Mouse (Mus musculus): ENCODE results near the gene Foxo3.

Foxo3 gene

DNA sequence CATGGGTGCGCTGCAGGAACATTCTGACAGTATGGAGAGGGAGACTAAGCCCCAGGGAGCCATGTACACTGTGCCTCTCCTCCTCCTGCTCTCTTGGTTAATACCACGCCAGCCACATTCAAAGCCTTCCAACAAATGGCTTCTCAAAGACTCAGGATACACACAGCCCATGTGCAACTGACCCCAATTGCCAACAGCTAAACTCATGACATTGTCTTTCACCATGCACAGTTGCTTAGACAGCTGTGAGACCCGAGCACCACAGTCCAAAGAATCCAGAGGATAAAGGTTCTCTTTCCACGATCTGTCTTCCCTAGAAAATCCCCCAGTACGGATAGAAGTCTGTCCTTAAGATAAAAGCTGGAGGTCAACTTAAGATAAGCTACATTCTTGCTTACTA lies 27.9 kb downstream of the Foxo3 start:
- DNase-seq (ENCODE audit: low spot score): no peak

DNA sequence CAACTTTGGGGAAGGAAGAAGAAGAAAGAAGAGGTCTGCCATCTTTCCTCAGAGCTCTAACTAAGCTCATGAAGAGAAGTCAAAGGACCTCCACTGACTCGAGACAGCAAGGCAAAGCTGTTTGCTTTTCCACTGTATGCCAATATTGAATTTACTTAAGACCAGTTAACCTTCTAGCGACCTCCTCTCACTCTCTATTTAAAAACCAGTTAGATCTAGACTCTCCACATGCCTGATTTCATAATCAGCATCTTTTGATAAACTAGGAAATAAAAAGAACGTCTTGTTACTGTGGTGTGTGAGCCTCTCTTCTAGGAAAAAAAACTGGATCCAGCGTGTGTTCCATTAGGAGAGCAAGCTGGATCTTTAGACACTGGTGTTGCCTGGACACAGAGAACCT lies 28.4 kb downstream of the Foxo3 start:
- DNase-seq (ENCODE audit: low spot score): no peak

DNA sequence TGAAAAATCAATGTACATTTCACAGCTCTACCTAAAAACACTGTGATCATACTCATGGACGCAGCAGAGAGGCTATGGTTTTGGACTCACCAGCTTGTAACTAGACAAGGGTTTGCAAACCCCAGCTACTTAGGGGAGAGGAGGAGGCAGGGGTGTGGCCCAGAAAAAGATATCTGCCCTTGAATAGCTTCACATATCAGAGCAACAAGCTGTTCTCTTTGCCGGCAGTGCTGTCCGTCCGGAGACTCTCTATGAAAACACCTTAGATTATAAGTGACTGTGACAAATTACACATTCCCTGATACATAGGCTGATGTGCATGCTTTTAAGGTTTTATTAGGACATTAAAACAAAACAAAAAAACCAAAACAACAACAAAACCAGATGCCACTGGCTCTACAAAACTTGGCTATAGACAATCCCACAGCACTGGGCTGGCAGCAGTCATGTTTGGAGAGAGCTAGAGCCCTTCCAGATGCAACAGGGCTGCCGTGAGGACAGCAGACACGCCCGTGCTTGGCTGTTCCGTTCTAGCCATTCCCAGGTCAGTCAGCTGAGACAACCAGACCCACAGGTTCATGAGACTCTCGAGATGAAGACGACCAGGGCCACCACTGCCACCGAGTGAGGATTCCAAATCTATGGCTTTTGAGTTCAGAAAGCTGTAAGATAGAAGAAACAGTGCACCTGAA lies 29.3 kb downstream of the Foxo3 start:
- DNase-seq (ENCODE audit: low spot score): no peak

DNA sequence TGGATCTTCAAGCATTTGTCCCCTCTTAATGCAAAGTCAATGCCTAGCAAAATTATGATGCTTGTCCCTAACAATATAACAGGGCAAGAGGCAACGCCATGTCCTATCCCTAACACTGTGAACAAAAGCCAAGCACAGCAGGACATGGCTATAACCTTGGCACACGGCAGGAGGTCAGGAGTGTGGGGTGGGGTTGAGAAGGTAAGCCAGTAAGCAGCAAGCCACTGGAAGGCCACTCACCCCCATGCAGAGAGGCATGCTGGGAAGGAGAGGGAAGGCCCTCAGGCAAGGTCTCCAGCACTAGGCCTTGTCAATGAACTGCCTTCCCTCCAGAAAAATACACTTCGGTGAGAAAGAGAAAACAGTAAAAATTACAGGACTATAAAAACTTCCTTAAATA lies 30.1 kb downstream of the Foxo3 start:
- no peak for DNase-seq (ENCODE audit: low spot score)

DNA sequence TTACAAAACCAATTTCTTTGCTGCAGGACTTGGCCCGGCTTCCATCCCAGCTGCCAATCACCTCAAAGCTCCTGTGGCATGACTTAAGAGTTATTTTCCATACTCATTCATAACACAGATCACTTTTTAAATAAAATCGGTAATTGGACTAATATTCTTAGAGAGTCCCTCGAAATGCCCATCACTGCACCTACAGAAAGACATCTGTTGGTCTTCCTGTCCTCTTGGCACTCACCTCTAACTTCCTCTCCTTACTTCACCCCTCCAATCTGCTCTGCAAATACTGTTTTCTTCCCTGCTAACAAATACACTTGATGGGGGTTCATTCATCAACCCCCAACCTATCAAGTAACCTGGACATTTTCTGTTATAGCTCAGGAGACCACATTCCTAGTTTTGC lies 30.9 kb downstream of the Foxo3 start:
- no peak for DNase-seq (ENCODE audit: low spot score)

DNA sequence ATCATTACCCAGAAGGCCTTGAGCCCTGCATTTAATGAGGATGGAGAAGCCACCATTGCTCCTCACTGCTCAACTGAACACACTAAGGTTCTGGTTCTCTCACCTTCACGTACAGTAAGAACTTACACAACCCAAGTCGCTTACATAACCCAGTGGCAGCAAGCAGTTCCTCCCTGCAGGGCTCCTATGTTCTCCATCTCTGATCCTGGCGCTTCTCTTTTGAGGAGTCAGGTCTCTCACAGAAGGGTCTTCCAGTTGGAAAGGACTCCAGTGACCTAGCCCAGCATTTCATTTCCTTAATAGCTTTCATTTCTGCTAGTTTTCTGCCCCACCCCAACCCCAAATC lies 31.3 kb downstream of the Foxo3 start:
- DNase-seq (ENCODE audit: low spot score): no peak

DNA sequence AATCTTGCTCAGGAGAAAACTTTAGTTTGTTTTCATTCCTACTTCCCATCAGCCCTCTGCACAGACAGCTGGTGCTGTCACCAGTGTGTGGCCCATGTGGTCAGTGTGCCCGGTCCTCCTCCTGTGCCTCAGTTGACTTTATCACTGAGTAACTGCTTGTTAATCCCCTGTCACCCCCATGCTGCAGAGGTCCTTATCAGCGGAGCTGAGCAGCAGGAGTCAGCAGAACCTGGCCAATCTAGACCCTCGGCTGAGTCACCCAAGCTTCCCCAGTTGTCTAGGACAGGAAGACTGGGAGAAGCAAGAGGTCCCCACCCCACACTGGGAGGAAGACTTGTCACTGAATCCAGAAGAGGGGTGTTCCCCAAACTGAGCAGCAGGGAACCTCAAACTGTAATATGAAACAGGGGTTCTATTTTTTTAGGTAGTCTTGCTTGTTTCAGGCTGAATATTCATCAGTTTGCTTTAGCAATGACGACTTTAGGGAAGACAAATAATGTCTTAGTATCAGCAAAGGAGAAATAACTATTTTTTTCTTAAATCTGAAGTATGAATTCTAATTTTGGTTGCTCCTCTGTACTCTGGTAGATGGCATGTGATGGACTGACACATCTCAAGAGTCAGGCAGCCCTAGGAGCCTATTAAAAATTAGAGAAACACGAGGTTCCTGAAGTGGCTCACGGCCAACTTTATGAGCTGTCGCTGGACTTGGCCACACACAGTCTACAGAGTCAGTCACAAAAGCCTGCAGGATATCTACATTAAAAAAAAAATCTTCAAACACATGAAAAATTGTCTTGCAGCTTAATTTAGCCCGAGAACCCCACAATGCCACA lies 31.9 kb downstream of the Foxo3 start:
- DNase-seq (ENCODE audit: low spot score): no peak

DNA sequence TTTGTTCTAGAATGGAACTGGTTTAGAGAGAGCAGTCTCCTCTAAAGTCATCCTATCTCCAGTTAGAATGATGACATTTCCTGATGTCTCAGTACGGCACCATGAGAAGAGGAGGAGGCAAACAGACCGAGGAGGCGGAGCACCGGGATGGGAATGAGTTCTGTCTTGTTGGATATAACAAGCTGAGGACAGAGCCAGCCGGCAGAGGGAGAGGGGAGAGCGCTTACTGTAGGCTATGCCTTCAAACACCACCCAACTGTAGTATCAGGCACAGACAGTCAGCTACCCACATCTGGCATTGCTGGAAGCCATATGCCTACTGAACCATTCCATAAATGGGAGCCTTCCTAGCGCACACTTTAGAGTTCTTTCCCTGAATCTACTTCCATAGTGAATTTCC lies 32.6 kb downstream of the Foxo3 start:
- no peak for DNase-seq (ENCODE audit: low spot score)

DNA sequence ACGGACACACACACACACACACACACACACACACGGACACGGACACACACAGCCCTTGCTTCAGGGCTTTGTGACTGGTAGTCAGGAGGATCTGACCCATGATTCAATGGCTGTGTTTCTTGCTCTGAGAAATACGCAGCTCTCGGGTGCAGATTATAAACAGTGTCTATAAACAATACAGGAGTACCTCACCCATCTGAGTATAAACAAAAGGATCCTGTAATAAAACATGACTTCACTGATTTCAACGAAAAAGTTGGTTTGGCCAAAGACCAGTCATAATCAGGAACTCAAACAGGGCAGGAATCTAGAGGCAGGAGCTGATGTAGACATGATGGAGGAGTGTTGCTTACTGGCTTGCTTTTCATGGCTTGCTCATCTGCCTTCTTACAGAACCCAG lies 34.1 kb downstream of the Foxo3 start:
- DNase-seq (ENCODE audit: low spot score): no peak

DNA sequence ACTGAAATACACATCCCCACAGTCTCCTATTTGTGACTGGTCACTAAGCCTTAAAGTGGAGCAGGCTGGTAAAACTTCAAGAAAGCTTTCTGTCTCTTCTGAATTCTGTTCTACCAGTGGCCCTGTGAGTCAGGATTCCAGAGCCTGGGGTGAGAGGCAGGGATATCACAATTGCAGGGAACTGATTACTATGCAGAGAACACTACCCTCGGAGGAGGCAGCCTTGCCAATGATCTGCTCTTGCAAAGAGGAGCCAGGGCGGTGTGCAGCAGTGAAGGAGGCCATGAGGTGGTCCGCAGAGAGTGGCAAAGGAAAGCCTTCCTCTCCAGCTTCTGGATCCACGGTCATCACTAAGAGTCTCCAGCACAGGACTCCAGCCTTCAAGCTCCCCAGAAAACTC lies 34.8 kb downstream of the Foxo3 start:
- DNase-seq (ENCODE audit: low spot score): no peak

DNA sequence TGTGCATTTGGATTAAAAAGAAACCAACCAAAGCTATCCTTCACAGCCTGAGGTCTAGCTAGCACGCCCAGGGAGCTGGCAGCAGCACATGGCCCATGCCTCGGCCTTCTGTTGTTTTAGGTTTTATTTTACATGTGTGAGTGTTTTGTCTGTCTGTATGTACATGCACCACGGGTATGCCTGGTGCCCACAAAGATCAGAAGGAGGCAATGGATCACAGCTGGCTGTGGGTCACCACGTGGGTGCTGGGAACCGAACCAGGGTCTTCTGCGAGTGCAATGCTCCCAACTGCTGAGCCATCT lies 36.8 kb downstream of the Foxo3 start:
- DNase-seq (ENCODE audit: low spot score): no peak

DNA sequence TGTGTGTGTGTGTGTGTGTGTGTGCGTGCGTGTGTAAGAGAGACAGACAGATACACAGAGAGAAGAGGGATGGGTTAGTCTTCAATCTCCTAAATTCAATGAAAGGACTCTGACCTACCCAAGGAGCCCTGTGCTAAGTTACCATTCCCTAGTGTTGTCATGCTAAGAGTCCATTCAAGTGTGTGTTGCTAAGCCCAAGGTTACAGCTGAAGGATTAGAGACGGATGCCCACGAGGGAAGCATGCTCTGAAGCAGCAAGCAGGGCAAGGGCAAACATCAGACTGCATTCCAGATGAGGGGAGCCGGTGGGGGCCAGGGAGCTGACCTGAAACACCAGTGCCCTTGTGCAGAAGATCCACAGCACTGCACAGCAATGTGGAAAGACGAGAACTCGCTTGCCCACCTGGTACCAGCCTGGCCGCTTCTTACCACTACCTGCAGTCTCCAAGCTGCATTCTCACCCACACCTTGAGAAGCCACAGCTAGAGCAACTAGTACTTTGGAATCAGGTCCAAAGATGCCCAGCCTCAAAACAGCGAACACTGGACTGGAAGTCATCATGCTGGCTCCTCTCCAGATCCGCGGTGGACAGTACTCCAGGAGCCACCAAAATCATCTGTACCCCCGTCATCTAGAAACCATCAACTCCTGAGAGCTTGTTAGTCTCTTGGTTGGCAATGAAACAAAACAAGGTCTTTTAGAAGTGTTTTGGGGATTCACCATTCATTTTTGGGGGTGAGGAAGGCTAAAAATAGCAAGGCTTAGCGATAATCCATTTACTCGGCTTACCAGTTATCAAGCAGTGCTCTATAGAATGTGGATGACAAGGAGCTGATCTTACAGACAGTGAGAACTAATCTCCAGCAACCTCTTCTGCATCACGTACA lies 37.4 kb downstream of the Foxo3 start:
- no peak for DNase-seq (ENCODE audit: low spot score)

DNA sequence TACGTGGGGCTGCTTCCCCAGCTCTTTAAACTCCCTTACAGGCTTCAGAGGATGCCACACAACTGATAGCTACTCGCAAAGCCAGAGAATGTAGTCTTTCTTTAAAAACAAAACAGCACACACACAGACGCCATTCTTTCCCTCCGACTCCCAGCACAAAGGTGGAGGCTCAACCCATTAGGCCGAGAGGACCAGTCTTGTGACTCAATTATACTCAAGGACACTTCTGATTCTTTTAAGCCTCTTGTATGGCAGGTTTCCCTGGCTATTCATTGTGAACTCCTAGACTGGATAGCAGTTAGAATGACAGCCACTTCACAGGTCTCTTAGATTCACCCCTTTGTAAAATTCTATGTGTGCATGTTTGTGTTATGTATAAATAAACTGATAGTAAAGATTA lies 38.3 kb downstream of the Foxo3 start:
- no peak for DNase-seq (ENCODE audit: low spot score)

DNA sequence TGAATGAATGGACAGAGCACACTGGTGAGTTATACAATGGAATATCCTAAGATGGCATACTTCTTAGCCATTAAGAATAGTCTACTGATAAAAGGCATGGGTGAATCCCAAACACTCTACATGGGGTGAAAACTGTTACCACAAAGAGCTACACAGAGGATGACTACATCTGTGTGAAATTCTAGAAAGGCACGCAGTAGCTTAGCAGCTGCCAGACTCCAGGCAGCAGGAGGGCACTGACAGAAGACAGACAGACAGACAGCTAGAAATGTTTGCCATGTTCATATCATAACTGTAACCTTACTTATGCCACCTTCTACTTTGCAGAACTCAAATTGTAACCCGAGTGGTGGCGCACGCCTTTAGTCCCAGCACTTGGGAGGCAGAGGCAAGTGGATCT lies 39.0 kb downstream of the Foxo3 start:
- DNase-seq (ENCODE audit: low spot score): no peak

DNA sequence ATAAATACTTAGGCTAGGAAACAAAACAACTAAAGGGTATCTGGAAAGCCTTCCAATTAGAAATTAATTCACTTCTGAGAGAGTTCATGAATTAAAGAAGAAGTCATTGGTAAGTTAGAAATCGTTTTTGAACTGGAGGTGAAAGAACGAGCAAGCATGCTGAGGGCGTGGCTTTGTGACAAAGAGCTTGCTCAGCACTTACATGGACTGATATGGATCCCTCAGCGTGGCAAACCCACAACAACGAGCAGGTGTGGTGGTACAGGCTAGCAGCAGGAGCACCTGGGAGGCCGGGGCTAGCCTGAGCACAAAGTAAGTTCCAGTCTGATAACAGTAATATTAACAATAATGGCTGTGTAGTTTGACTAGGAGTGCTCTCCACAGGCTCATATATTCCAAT lies 41.2 kb downstream of the Foxo3 start:
- no peak for DNase-seq (ENCODE audit: low spot score)

DNA sequence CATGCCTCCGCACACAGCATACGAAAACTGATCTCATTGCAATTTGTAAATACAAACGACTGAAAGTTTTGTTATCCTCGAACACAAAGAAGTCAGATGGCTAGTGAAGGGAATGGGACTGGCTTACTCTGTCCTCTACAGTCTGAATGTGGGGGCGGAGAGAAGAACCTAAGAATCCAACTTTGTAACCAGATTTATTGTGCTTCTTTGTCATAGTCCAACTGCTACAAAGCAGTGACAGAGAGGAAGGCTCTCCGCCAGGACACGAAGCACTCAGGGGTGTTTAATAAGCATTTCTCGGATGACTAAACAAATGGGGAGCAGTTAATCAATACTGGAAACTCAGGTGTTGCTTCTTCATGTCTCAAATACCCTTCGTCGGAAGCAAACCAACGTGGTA lies 43.6 kb downstream of the Foxo3 start:
- DNase-seq (ENCODE audit: low spot score): no peak

DNA sequence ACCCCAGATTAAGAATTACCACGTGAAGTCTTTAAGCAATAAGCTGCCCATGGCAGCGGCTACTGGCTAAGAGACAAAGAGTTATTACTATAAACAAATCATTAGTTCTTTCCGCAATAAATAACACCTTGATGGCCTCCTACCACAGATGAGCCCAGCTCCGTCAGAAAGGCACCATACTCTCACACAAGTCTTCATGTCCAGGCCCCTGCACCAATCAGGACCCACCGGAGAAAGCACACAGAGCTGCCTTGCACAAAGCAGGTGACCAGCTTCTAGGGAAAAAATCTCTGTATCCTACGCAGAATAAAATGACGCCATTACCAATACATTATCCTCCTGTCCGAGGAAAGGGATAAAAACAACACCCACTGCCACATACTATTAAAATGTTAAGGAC lies 44.7 kb downstream of the Foxo3 start:
- DNase-seq (ENCODE audit: low spot score): no peak

DNA sequence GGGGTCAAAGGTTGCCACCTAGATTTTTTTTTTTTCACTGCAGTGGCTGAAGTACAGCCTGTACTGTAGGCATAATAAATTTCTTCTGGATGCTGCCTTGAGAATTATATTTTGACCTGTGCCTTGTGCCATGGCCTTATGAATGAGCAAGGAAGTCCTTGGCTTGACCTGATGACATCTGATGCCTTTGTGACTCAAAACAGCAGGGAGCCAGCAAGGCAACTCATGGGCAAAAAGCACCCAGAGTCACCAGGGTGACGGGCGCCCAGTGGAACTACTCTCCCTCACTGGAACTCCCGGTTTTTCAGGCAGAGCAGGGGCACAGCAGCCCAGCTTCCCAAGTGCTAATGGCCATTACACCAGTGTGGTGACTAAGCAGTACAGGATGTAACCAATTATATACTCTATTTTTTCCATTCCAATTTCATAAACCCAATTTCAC lies 45.4 kb downstream of the Foxo3 start:
- DNase-seq (ENCODE audit: low spot score): no peak

DNA sequence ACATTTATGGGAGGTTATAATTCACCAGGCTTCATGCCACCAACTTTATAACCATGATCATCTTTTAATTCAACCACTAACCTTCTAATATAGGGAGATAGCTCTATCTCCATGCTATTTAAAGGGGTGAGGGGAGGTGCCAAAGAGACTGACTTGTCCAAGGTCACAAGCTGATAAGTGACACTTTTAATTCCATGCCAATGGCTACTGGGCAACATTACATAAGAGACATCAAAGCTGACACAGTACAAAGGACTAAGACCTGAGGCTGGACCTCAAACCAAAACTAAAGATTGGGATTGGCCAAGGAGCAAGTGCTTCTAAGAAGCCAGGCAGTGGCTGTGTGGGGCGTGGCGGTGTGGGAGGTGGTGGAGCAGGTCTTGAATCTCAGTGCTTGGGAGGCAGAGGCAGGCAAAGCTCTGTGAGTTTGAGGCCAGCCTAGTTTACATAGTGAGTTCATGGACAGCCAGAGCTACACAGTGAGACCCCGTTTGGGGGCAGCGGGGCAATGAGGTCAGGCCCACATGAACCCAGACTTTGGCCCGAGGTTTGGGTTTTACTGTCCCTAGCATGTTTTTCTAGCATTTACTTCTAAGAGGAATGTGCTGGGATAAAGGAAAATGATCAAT lies 46.0 kb downstream of the Foxo3 start:
- DNase-seq (ENCODE audit: low spot score): no peak

DNA sequence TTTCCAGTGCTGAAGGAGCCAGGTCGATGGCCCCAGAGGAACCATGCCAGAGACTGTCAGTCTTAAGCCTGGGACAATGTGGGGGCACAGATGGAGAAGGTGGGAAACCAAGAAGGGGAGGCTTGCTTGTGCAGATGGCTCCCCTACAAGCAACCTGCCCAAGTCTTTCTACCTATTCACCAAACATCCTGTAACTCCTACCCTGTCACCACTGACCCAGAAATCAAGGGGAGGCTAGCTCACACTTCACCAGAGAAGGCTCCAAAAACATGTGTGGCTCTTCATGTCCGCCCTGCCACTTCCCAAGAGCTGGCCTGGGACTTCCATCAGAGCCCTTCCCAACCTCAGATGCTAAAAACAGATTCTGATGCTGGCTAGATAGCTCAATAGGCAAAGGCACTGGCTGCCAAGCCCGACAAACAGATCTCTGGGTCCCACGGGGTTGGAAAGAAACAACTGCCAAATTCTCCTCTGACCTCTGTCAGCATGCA lies 48.8 kb downstream of the Foxo3 start:
- DNase-seq (ENCODE audit: low spot score): no peak

DNA sequence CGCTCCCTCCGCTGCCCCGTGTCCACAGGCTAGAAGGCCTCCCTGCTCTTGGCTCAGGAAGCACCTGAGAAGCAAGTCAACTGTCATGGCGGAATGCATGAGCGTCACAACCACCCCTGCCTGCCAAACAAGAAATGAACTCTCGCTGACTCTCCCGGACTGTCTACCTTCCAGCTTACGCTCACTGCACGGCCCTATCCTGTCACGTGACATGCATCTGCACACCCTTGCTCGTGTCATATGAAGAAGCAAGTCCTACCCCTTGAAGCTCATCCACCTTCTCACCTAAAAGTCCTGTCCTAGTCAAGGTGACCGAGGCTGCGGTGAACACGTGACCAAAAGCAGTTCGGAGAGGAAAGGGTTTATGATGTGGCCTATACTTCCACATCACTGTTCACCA lies 50.4 kb downstream of the Foxo3 start:
- no peak for DNase-seq (ENCODE audit: low spot score)

DNA sequence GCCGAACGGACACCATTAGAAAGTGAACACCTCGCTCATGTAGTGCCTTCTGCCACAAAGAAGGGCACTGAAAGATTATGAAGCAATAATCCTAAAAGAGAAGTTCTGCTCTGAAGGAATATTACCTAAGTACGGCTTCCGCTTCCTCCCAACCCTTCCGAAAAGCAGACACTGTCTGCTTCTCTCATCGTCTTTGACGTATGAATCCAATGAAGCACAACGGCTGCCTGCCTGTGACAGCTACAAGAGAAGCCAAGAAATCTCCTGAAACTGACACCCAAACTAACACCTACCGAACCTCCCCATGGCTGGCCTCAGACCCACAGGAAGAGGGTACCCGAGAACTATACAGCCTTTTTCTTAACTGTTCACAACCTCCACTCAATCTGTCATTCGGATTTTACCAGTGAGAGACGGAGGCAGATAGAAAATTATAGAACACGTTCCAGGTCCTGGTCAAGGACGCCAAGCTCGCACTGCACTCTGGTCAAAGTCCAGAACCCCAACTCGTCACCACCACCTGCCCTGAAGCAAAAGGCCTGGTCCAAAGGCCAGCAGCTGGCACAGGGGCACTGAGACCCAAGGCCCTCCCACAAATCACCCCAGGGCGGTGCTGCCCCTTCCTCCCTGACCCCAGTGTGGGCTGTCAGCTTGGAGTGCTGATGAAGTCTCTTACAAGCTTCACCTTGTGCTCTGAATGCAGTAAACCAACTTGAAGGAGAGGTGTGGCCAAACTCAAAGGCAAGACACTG lies 51.2 kb downstream of the Foxo3 start:
- no peak for DNase-seq (ENCODE audit: low spot score)
